Mouse (Mus musculus) ES-CJ7 (cell line): ENCODE results near the gene Vill.

ENCODE experiments used
- DNase-seq: peaks from one replicate; pipeline ENCODE4 v3.0.0; 2011; ENCODE audit warnings: low read depth, low spot score

The Vill gene

GRCm38 (mm10) chr9:119109685-119110353, 57.2 kb downstream of the Vill start:
- no peak for DNase-seq

DNA sequence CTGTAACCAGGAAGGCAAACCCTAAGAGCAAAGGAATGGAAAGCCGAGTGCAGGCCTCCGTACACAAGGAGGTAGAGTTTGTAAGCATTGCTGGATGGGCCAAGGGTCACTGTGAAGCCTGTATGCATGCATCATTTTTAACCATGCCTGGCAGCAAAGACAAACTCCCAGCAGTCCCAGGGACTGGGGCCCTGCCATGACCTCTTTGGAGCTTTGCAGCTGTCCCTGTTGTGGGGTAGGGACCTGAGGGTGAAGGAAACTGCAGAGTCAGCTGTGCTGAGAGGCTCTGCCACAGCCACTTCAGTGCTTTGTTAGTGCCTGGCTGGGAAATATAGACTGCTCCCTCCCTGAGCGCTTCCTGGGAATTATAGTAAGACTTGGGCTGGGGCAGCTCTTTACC, 58.1 kb downstream of the Vill start:
- DNase-seq = no peak

GRCm38 (mm10) chr9:119114911-119115310, 62.3 kb downstream of the Vill start:
- peak; percentile 65 for DNase-seq

- DNase-seq = no peak
Measured at GRCm38 (mm10) chr9:119119409-119120167, 67.0 kb downstream of the Vill start.

- no peak for DNase-seq
Measured at GRCm38 (mm10) chr9:119120168-119120560, 67.6 kb downstream of the Vill start.
